Mouse (Mus musculus) inflammation-experienced regulatory T-cells (primary cell): ENCODE data around the gene Gpr65. TPM values are rescaled to one million over a fixed set of nuclear protein-coding genes. Genes with fewer than 3 reads are reported as not detected.

Experiments used
- polyA plus RNA-seq, 2 experiments: library from polyadenylated mRNA; unstranded; fragments of 100-300 nt; shearing (Covaris generic); gene quantifications; one replicate each; pipeline ENCODE4 v1.2.1; 2017

Gene Gpr65
- polyA plus RNA-seq = 10 to 100 TPM; 48.3 to 49.4 TPM

DNA sequence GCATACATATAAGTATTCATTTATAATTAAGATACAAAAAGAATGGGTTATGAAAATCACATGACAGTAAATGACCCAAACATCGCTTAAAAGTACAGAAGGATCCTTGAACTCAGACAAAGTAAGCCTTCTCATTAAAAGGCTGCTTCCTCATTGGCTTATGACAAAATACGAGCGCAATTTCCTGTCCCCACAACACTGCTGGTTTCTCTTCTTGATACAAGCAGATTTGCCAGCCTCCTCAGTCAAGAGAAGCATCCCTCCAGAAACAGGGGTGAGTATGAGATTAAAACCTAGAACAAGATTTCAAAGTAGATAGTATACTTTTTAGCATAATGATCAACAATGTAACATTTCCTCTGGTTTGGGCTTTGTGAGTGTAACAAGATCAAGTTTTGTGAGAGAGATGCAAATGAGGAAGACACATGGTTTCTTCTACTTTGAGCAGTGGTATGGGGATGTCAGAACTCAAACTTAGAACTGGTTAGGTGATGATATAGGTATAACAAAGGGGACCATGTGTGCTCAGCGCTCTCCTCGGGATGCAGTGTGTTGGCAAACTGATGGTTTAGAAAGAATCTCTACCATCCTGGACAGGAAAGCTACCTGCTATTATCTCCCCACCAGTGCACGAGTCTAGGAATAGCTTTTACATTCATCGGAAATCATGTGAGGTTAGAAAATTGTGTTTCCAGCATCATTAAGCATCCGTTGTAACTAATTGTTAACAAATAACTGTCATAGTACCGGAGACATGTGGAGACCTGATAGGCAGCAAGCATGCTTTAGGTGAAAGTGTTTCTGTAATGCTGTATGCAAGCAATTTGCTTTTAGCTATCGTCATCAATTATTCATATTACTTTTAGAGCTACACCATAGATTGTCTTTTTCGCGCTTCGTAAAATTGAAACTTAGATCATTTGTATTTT is at the start of gene Gpr65:
TSS of gene Gpr65 (plus strand) at position 195 of the 929 bp plus-strand sequence.

GRCm38 (mm10) chr12:98258845-98259517 is 9.5 kb upstream of the Gpr65 start, which contains the start of gene Galc:
Gene Galc (minus strand): TSS chr12:98259459.

Other genes with a start within 250 kb of the Gpr65 start
- gene Galc, start 9.2 kb upstream of the Gpr65 start, polyA plus RNA-seq = 1 to 10 TPM; 3.4 to 5.3 TPM